Mouse (Mus musculus): ENCODE data around the gene Anapc7.
A peak's percentile ranks its signal among the peaks of the same experiment; 100 is the strongest.
"Not testable (repeated sequence)": the region's sequence is repeated elsewhere in the genome, so short reads cannot be mapped to it uniquely, and the experiment has no call there.

Anapc7 gene

DNA sequence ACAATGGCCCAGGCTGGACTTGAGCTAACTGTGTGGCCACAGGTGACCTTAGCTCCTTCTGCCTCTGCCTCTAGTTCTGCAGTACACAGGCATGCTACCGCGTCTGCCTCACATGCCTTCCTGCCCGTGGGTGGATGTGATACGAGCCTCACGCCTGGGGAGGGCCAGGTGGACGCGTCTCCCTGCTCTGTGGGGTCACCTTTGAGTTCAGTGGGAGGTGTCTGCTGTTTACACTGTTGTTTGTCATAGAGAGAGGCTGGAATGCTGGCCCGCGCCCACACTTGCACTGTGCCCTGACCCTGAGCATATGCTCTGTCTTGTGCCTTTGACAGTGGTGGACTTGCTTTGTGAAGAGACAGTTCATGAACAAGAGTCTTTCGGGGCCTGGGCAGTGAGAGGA lies 16.0 kb upstream of the Anapc7 start:
- no peak for DNase-seq (ENCODE audit: low spot score in 2 of 2)

DNA sequence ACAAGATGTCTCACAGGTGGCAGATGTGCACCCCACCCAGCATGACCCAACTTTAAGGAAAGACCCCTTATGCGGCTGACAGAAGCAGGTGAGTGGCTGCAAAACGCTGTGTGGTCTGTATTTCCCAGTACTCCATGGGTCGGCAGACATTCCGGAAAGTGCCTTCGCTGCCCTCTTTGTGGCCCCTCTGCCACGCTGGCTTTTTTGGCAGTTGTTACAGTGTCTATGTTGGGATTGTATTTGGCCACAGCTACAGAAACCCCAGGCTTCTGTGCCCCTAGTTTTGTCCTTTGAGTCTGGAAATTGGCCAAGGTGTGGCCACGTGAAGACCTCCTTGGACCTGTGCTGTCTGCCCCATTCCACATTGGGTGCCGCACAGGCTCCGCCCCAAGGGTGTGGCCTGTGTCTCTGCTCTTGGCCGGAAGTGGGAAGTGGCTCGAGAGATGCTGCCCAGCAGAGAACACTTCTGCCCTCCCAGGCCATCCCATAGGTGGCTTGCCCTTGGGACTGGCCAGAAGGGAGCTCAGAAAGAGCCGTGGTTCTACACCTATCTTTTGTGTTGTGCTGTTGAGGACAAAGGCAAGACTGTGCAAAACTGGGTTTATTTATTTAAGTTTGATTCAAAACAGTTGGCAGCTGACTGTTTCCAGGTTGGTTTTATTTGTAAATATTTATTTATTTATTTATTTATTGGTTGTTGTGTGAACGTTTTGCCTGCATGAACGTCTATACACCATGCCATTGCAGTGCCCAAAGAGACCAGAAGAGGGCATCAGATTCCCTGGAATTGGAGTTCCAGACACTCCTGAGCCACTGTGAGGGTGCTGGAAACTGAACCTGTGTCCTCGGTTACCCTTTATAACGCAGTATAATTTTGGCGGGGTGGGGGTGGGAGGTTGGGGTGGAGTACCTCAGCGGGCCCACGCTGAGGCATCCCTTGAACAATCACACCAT lies 11.5 kb upstream of the Anapc7 start:
- no peak for DNase-seq (ENCODE audit: low spot score in 2 of 2)

DNA sequence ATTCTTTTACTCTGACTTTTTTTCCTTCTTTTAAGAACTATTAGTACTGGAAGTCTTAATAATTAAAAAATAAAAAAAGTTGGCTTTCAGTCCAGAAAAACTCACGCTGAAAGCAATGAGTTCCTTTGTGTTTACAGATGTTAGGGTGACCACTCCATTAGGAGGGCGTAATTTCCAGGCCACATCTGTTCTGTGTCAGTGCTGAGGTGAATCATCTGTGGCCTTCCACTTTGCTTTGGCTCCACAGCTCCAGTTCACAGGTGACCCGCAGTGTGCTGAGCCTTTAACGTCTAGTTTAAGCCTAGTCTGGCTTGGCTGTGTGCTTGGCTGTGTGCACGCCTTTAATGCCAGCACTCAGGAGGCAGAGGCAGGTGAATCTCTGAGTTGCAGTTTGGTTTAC lies 9.6 kb upstream of the Anapc7 start:
- DNase-seq (ENCODE audit: low spot score in 2 of 2) = no peak

DNA sequence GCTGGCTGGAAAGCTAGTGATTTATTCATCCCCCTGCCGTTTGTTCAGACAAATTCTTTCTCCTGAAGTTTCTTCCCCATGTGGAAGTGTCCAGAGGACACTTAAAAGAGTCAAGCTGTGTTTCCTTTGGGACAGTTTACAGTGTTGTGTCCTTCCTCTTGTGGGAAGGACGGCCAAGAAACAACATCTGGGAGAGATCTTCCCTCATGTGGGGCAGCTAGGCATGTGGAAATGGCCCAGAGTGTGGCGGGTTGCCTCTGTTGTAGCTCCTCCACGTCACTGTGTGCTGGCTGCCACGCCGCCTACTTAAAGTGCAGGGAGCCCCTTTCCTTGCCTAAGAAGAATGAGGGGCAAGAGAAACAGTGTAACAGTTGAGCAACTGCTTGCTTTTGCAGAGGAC lies 8.7 kb upstream of the Anapc7 start:
- no peak for DNase-seq (ENCODE audit: low spot score in 2 of 2)

DNA sequence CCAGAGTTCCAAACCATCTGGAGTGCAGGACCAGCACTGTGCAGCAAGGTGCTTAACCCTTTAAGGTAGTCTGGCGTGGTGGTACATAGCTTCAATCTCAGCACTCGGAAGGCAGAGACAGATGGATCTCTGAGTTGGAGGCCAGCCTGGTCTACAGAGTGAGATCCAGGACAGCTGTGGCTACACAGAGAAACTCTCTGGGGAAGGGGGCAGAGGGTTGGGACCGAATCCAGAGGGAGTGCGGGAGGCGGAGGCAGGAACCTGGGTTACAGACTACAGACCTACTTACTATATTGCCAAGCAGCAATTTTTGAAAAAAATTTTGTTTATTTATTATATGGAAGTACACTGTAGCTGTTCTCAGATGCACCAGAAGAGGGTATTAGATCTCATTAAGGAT lies 7.1 kb upstream of the Anapc7 start:
- DNase-seq (ENCODE audit: low spot score in 2 of 2) = no peak

DNA sequence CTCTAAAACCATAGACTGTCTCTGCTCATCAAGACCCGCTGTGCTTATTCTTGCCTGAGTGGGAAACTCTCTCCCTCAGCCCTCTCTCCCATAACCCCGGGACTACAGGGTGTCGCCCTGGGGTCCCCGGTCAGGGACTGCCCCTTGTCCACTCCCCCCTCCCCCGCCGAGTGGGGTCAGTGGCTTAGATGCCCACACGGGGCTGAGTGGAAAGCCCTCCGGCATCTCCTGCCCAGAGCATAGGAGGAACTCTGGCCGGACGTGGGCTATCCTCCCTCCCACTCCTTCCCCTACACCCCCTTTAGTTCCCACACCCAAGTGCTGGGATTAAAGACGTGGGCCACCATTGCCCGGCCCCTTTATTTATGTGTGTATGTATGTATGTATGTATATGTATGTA lies 6.0 kb upstream of the Anapc7 start:
- DNase-seq (ENCODE audit: low spot score in 2 of 2) = no peak

DNA sequence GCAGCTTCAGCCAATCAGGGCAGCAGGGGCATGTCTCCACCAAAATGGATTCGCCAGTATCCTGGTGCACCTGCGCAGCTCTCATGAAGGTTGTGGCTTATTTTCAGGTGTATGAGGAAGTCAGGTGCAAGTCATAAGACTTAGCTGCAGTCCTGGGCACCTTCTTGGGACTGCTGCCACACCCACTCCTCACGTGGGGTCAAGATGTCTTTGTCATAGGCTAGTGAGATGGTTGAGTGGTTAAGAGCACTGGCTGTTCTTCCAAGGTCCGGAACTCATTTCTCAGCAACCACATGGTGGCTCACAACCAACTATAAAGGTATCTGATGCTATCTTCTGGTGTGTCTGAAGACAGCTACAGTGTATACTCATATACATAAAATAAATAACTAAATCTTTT lies 817 bp upstream of the Anapc7 start:
- DNase-seq (ENCODE audit: low spot score in 2 of 2) = not testable (repeated sequence)

DNA sequence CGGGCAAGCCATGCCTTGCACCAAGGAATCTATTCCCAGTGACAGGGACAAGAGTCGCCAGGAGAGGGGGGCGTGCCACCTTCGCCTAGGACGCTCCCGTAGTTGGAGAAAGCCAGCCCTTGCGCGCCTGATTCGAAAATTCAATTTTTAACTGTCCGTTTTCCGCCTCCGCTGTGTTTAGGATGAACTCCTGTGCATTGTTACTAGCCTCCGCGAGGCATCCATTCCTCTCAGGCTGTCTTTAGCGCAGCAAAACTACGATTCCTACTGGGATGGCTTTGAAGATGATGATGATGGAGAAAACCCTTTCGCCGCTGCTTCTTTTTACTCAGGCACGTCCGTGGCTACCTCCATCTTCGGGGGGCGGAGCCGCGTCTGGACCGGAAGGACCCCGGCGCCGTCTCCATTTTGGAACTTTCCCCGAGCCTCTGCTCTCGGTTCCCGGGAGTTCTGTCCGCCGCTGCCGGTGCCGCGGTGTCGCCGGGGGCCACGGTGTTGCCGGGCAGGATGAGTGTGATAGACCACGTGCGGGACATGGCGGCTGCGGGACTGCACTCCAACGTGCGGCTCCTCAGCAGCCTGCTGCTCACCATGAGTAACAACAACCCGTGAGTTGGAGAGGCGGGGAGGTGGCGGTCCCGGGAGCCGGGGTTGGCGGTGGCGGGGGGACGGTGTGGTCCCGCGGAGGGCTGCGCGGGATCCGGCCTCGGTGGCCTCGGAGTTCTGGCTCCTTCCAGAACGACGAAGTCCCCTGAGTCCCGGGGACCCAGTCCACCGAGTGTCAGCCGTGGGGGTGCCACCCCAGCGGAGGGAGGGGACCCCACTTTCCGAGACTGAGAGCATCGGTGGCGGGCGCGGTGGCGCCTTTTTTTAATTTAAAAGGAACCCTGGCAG lies 825 bp downstream of the Anapc7 start:
- peak; percentile 83 to 88 for DNase-seq (ENCODE audit: low spot score in 2 of 2)

DNA sequence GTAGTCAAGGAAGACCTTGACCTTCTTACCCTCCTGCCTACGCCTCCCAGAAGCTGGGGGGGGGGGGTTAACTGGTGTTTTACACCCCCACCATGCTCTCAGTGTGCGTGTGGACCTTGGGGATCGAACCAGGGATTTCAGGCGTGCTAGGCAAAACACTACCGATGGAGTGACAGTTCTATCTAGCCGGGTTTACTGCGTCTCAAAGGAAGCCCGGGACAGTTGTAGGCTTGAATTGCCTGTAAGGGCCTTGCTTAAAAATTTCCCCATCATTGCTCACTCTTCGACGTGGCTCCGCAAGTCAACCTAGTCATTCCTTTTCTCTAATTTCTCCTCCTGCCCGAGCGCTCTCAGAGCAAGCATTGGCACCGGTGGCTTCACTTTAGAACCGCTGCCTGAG lies 1.6 kb downstream of the Anapc7 start:
- no peak for DNase-seq (ENCODE audit: low spot score in 2 of 2)

DNA sequence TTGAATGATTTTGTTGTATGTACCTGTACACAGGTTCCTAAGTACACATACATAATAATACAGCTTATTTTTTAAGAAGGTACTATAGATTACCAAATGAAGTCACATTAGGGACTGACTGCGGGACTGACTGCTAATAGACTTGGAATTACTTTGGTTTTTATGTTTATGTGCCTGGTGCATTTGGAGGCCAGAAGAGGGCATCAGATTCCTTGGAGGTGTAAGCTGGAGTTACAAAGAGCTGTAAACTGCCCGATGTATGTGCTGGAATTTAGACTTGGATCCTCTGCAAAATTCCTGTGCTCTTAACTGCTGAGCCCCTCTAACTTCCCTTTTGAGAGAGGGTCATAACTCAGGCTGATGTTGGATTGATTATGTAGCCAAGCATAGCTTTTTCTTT lies 4.1 kb downstream of the Anapc7 start:
- no peak for DNase-seq (ENCODE audit: low spot score in 2 of 2)

DNA sequence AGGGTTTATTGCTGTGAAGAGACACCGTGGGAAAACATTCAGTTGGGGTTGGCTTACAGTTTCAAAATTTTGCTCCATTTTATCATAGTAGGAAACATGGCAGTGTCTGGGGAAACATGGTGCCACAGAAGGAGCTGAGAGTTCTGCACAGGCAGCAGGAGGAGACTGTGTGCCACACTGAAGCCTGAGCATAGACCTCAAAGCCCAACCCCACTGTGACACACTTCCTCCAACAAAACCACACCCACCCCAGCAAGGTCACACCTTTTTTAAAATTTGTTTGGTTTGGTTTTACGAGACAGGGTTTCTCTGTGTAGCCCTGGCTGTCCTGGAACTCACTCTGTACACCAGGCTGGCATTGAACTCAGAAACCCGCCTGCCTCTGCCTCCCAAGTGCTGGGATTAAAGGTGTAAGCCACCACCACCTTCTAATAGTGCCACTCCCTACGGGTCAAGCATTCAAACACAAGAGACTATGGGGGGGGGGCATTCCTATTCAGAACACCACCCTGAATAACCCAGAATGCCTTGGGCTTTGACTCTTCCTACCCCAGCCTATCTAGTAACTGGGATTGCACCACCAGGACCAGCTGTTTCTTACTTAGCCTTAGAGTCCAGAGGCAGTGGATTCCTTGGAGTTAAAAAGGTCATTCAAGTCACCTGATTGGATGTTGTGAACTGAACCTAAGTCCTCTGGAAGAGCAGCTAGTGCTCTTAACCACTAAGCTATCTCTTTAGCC lies 8.7 kb downstream of the Anapc7 start:
- no peak for DNase-seq (ENCODE audit: low spot score in 2 of 2)

DNA sequence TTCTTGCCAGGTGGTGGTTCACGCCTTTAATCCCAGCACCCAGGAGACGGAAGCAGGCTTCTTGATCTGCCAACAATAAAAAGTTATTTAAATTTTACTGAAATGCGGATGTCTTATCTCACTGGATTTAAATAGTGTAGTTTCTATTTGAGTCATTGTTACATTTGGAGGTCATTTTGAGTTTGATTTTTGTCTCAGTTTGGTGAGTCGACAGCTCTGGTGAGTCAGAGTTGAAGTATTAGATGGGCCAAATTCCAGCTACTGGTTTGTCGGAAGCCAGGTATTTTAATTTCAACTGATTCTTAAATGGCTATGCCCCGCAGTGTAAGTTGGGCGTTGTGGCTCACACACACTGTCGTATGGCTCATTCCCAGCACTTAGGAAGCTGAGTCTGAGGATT lies 9.7 kb downstream of the Anapc7 start:
- DNase-seq (ENCODE audit: low spot score in 2 of 2) = no peak

DNA sequence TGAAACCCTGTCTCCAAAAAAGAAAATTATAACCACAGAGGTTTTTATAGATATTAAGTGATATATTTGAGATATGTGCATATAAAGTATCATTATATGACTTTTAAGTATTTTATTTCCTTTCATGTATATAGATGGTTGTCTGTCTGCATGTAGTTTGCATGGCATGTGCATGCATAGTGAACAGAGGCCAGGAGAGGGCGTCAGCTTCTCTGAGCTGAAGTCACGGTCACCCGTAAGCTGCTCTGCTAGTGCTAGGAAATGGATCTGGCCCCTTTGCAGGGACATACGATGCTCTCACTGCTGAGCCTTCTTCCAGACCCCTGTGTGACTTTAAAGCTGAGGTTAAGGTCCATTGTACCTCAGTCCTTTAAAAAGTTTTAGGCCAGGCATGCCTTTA lies 13.0 kb downstream of the Anapc7 start:
- DNase-seq (ENCODE audit: low spot score in 2 of 2) = no peak

DNA sequence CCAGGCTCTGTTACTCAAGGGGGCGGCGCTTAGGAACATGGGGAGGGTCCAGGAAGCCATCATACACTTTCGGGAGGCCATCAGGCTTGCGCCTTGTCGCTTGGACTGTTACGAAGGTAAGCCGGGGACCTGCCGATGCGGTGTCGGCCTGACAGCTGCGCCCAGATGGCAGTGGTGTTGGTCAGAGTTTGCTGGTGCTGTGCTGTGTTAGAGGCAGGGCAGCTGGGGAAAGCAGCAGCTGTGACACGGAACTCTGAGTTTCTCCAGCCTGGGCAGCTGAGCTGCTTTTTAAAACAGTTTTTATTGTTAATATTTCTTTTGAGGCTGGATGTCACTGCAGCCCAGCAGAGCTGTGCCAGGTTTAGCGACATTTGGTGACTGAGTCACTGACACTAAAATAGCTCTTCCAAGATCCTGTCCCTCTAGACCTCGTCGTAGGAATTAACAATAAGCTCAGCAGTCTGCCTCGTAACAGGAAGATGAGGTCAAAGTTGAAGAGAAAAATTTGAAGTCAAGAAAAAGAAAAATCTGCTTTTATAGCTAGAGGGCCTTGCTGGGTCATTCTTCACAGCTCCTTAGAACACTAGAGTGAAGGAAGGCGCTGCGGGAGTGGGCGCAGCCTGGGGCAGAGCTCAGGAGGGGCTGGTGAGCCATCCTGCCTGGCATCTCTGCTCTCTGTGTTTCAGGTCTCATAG lies 18.1 kb downstream of the Anapc7 start:
- no peak for DNase-seq (ENCODE audit: low spot score in 2 of 2)

DNA sequence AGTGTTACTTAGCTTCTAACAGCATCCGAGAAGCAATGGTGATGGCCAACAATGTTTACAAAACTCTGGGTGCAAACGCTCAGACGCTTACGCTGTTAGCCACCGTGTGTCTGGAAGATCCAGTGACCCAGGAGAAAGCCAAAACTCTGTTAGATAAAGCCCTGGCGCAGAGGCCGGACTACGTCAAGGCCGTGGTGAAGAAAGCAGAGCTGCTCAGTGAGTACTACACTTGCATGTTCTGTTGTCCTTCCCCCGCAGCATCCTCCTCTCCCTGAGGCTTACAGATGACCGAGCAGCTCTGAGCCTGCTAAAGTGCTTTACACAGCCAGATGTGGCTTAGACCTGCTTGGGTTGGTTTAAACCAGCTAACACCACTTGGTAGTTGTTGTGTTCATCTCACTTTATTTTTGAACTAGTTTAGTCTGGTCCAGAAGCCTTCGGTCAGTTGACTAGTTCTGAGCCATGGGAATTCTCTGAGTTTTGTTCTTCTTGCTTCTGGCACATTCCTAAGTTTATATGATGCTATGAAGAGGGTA lies 18.7 kb downstream of the Anapc7 start:
- DNase-seq (ENCODE audit: low spot score in 2 of 2) = no peak

DNA sequence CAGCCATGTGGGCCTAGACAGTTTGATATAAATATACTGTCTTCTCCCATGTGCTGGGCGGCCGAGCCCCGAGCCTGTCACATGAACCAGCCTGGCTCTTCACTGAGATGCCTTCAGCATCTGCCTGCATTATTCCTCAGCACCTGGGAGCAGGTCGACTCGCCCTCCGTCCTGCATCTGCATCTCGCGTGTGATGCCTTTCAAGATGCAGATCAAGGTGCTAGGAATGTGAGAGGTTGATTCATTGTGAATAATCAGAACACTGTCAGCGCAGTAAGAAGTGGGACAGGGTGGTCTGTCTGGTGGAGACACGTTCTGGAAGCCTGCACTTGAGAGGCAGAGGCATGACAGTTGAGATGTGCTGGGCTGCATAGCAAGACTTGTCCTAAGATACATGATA lies 23.0 kb downstream of the Anapc7 start:
- DNase-seq (ENCODE audit: low spot score in 2 of 2) = no peak

DNA sequence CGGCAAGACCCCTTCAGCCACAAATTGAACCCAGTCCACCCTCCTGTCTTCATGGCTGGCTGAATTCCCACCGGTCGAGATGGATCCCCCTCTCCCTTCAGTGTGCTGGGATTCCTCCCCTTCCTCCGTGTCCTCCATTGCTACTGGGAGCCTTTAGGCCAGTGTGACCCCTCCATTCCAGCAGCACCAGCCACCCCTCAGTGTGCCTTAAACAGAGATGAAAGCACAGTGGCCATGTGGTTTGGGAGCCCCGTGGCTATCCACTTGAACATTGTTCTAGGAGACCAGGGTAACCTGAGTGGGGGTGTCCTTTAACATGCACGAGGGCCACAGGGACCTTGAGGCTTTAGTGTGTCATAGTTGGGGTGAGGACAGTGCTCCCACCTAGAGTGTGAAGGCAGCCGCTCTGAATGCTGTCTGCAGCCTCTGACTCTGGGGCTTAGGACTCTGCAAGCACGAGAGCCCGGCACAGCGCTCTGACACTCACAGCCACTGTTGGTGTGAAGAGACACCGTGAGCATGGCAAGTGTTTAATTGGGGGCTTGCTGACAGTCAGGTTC lies 23.6 kb downstream of the Anapc7 start:
- no peak for DNase-seq (ENCODE audit: low spot score in 2 of 2)

DNA sequence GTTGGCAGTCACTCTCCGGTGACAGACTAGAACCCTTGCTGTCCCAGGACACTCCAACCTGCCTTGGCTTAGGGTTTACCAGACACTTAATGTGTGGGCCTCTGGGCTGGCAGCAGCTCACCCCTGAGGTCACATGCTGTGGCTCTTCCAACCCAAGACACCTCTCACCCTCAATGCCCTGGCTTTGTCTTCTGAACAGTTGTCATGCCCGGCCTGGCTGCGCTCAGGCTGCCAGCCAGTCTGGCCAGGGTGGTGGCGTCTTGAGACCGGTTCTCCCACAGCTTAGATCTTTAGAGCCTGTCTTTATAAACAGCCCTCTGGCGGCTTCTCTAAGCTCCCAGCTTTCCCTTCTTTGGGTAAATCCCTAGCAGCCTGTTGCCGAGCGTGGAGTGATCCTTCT lies 26.4 kb downstream of the Anapc7 start:
- DNase-seq (ENCODE audit: low spot score in 2 of 2) = no peak

DNA sequence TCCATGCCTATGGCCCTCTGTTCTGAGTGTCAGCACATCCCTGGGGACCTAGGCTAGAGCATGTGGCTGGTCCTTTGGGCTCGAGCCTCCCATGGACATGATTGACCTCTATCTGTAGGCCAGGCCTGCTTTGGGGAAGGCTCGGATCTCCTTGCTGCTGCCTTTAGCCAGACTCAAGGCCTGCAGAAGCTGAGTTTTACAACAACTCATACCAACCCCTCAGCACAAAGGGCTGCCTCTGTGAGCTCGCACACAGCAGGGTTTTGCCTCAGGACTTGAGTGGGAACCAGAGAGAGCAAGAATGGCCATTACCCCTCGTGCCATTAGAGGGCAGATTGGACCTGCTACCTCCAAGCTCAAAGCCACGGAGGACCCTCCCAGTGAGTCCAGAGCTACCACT lies 27.4 kb downstream of the Anapc7 start:
- DNase-seq (ENCODE audit: low spot score in 2 of 2) = no peak

DNA sequence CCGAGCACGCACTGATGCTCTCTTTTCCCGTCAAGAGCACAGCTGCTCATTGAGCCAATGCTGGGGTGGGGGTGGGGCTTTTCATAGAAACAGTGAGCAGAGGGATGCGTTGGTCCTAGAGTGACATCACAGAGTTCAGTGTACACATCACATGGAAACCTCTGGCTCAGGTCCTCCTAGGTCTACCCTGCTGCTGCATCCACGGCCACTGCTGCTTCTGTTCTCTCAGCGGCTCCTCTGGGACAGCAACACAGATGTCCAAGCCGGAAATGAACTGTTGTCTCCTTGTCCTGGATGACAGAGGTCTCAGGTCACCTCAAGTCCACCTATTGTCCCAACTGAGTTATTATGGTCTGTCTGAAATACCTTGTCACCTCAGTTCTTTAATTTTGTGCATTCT lies 28.5 kb downstream of the Anapc7 start:
- no peak for DNase-seq (ENCODE audit: low spot score in 2 of 2)

DNA sequence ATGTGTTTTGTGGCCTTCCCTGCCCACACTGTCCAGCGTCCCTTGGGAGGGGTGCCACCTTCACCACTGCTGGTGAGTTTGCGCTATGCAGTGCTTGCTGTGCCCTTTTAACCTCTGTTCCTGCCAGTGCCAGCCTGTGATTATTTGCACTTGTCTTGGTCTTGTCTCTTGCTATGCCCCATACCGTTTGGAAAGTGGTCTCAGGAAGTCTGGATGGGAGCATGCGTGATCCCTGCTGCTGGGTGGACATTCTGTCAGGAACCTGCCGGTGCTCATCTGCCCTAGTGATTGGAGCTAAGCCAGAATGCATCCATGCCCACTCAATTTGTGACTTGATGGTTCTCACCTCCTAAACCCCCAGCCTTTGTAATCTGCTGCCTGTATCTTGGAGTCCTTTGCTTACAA lies 29.4 kb downstream of the Anapc7 start:
- no peak for DNase-seq (ENCODE audit: low spot score in 2 of 2)

Data from urinary bladder, postnatal 4 days (tissue).